ENCODE assay signal across 18 mouse cellular contexts in the genomic region with DNA sequence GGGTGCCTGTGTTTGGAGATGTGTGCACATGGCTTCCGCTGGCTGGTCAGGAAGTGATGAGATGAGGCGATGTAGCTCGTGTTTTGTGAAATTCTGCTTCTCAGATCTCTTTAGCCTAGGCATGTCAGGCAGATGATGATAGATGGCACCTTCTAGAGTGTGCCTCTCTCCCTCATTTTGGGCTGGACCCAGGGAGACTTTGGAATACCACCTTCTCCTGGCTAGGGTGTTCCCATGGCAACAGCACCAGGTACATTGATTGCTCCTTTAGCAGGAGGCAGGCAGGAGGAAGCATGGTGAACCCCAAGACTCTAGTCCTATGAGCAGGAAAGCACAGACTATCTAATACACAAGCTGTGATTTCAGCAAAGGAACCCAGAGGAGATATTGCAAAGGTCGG.
A peak's percentile ranks its signal among the peaks of the same experiment; 100 is the strongest.
DNase-seq lines count a peak whose midpoint lies in the region; ATAC-seq lines count a peak whose summit lies in the region.
"Had no signal": no experiment of that assay in that cellular context is flagged by ENCODE, and none has a peak within 500 bp of the region (broad histone marks: within the 10 kb centered on the region; RNA-seq: fewer than 3 reads in every experiment).

No protein-coding gene starts in this region.

- no peak overlapping the region for H3K9ac ChIP-seq in forebrain, embryonic 11.5 days (ENCODE audit: low read length)
- 0 out of 2 replicates have a peak overlapping the region, but pooled peaks have one; percentile 31 for H3K9ac ChIP-seq in hindbrain, embryonic 14.5 days
- H3K9ac ChIP-seq in midbrain, embryonic 16.5 days (ENCODE audit: low read depth, low read length) = no peak overlapping the region
- no peak overlapping the region for H3K9ac ChIP-seq in liver, embryonic 11.5 days (ENCODE audit: low read depth, low read length)
- H3K9ac ChIP-seq: limb, embryonic 12.5 days; liver, embryonic 15.5 days had no signal

- no peaks in the 10 kb centered on the region for H3K9me3 ChIP-seq in forebrain, embryonic 11.5 days (ENCODE audit: control insufficient read depth, low read length)
- no peaks in the 10 kb centered on the region for H3K9me3 ChIP-seq in hindbrain, embryonic 14.5 days (ENCODE audit: control insufficient read depth, low read length)
- H3K9me3 ChIP-seq in midbrain, embryonic 16.5 days (replicated peaks; ENCODE audit: control insufficient read depth, low read length, poor library complexity, severe bottlenecking) = no peaks in the 10 kb centered on the region
- H3K9me3 ChIP-seq in liver, embryonic 11.5 days (ENCODE audit: control insufficient read depth, low read length) = no peaks in the 10 kb centered on the region
- H3K9me3 ChIP-seq: limb, embryonic 12.5 days; liver, embryonic 15.5 days had no signal

- WGBS in forebrain, embryonic 11.5 days = 58% methylated on average over 4 of the region's 4 CpGs
- 62% methylated on average over 4 of the region's 4 CpGs for WGBS in hindbrain, embryonic 14.5 days
- 67% methylated on average over 4 of the region's 4 CpGs for WGBS in midbrain, embryonic 16.5 days
- 71% methylated on average over 4 of the region's 4 CpGs for WGBS in liver, embryonic 11.5 days

- H3K27me3 ChIP-seq in forebrain, embryonic 11.5 days (ENCODE audit: control insufficient read depth, insufficient read depth, low read length) = no peaks in the 10 kb centered on the region
- H3K27me3 ChIP-seq in hindbrain, embryonic 14.5 days (ENCODE audit: control insufficient read depth, insufficient read depth, low read length) = no peaks in the 10 kb centered on the region
- no peaks in the 10 kb centered on the region for H3K27me3 ChIP-seq in midbrain, embryonic 16.5 days (ENCODE audit: control insufficient read depth, insufficient read depth, low read depth, low read length)
- no peaks in the 10 kb centered on the region for H3K27me3 ChIP-seq in liver, embryonic 11.5 days (replicated peaks; ENCODE audit: control insufficient read depth, insufficient read depth, low read length)
- H3K27me3 ChIP-seq: CH12.LX; limb, embryonic 12.5 days; liver, embryonic 15.5 days had no signal

- no peaks in the 10 kb centered on the region for H3K36me3 ChIP-seq in forebrain, embryonic 11.5 days (ENCODE audit: control insufficient read depth, insufficient read depth, low read length)
- no peaks in the 10 kb centered on the region for H3K36me3 ChIP-seq in hindbrain, embryonic 14.5 days (replicated peaks; ENCODE audit: control insufficient read depth, insufficient read depth)
- H3K36me3 ChIP-seq in midbrain, embryonic 16.5 days (ENCODE audit: control insufficient read depth, insufficient read depth, low read length) = no peaks in the 10 kb centered on the region
- H3K36me3 ChIP-seq in liver, embryonic 11.5 days (ENCODE audit: control insufficient read depth, insufficient read depth, low read length) = no peaks in the 10 kb centered on the region
- H3K36me3 ChIP-seq: limb, embryonic 12.5 days; liver, embryonic 15.5 days had no signal

- no peak overlapping the region for H3K4me3 ChIP-seq in forebrain, embryonic 11.5 days (ENCODE audit: low read depth, low read length)
- no peak overlapping the region for H3K4me3 ChIP-seq in hindbrain, embryonic 14.5 days (replicated peaks; ENCODE audit: low read length)
- H3K4me3 ChIP-seq in midbrain, embryonic 16.5 days (ENCODE audit: low read depth, low read length) = no peak overlapping the region
- no peak overlapping the region for H3K4me3 ChIP-seq in liver, embryonic 11.5 days (ENCODE audit: low read depth, low read length)
- H3K4me3 ChIP-seq: left cerebral cortex, adult 2 months; limb, embryonic 12.5 days; liver, embryonic 15.5 days had no signal

- no peak overlapping the region; the same call in 1 of the 2 replicates for H3K4me2 ChIP-seq in forebrain, embryonic 11.5 days (ENCODE audit: low read depth, low read length, severe bottlenecking)
- H3K4me2 ChIP-seq in hindbrain, embryonic 14.5 days (replicated peaks) = no peak overlapping the region
- H3K4me2 ChIP-seq in midbrain, embryonic 16.5 days (ENCODE audit: low read length) = no peak overlapping the region
- no peak overlapping the region for H3K4me2 ChIP-seq in liver, embryonic 11.5 days
- H3K4me2 ChIP-seq: limb, embryonic 12.5 days; liver, embryonic 15.5 days had no signal

- peak overlapping the region; percentile 50 for H3K27ac ChIP-seq in forebrain, embryonic 11.5 days (ENCODE audit: low read depth, low read length)
- peak overlapping the region; percentile 53 for H3K27ac ChIP-seq in hindbrain, embryonic 14.5 days
- peak overlapping the region; percentile 55 for H3K27ac ChIP-seq in midbrain, embryonic 16.5 days (ENCODE audit: low read length)
- no peak overlapping the region for H3K27ac ChIP-seq in liver, embryonic 11.5 days (ENCODE audit: low read depth, low read length)
- H3K27ac ChIP-seq: left cerebral cortex, adult 2 months; limb, embryonic 12.5 days; liver, embryonic 15.5 days had no signal

- peaks cover 10% of the 10 kb centered on the region for H3K4me1 ChIP-seq in forebrain, embryonic 11.5 days (replicated peaks; ENCODE audit: control insufficient read depth, insufficient read depth, low read length)
- peaks cover 24% of the 10 kb centered on the region for H3K4me1 ChIP-seq in hindbrain, embryonic 14.5 days (replicated peaks; ENCODE audit: control insufficient read depth, insufficient read depth, low read length)
- peaks cover 18% of the 10 kb centered on the region for H3K4me1 ChIP-seq in midbrain, embryonic 16.5 days (ENCODE audit: control insufficient read depth, insufficient read depth, low read length)
- no peaks in the 10 kb centered on the region for H3K4me1 ChIP-seq in liver, embryonic 11.5 days (replicated peaks; ENCODE audit: control insufficient read depth, insufficient read depth, low read length)
- H3K4me1 ChIP-seq: liver, embryonic 15.5 days had no signal

- ATAC-seq in cerebellum, adult (ENCODE audit: insufficient number of reproducible peaks, low FRiP score, low TSS enrichment) = no peak
- no peak for ATAC-seq in forebrain, embryonic 11.5 days (replicated peaks; ENCODE audit: low FRiP score)
- peak; percentile 27; the same call in 1 of the 2 replicates for ATAC-seq in hindbrain, embryonic 14.5 days (ENCODE audit: low FRiP score)
- peak; percentile 50 for ATAC-seq in midbrain, embryonic 16.5 days
- no peak for ATAC-seq in liver, embryonic 11.5 days (replicated peaks; ENCODE audit: low FRiP score)

- peak; percentile 34 to 44 for DNase-seq in cerebellum, postnatal 14 days
- DNase-seq in forebrain, embryonic 11.5 days (ENCODE audit: low spot score) = no peak
- DNase-seq in hindbrain, embryonic 14.5 days (ENCODE audit: low spot score) = peak; percentile 24
- no peak for DNase-seq in liver, embryonic 11.5 days (ENCODE audit: low spot score)
- DNase-seq in spleen, postnatal 4 days (ENCODE audit: low spot score in 2 of 2) = no peak
- DNase-seq in thymus, postnatal 10 days (ENCODE audit: low spot score in 2 of 2) = no peak
- DNase-seq: adrenal gland, postnatal 36 days; gastrocnemius, postnatal 25 days; kidney, adult 2 months; kidney, postnatal 4 days; lung, postnatal 14 days; thymus, adult 2 months had no signal

Comparison
In these comparisons a context has a peak if more than half of its experiments do, and no peak if none do; other contexts are left out.
1. DNase-seq: peak in cerebellum, postnatal 14 days (2 of 2) and hindbrain, embryonic 14.5 days (single experiment); none in forebrain, embryonic 11.5 days (single experiment), liver, embryonic 11.5 days (single experiment), spleen, postnatal 4 days (0 of 2) and thymus, postnatal 10 days (0 of 2).
2. ATAC-seq: peak in hindbrain, embryonic 14.5 days (single experiment) and midbrain, embryonic 16.5 days (single experiment); none in cerebellum, adult (single experiment), forebrain, embryonic 11.5 days (single experiment) and liver, embryonic 11.5 days (single experiment).